Mouse (Mus musculus): ENCODE measurements around the gene Mmd2. TPM values are rescaled to one million over a fixed set of nuclear protein-coding genes. Genes with fewer than 3 reads are reported as not detected.

Gene Mmd2
- polyA plus RNA-seq, 1 experiment, result not detected

GRCm38 (mm10) chr5:142623080-142623479, 14.5 kb upstream of the Mmd2 start:
- H3K4me2 ChIP-seq (ENCODE audit: low read depth), result no peak overlapping the region
- no peak overlapping the region for H3K4me3 ChIP-seq
- TF ChIP-seq MYOD1 (IDR thresholded peaks at IDR 0.05; ENCODE audit: control insufficient read depth in 1 of 3, insufficient read length in 2 of 3, low read depth in 2 of 3) (no peak), POLR2A (IDR thresholded peaks at IDR 0.05; ENCODE audit: insufficient read length, low read depth) (no peak), SRF (IDR thresholded peaks at IDR 0.05; ENCODE audit: control insufficient read depth, insufficient read length, low read depth) (no peak), CEBPB (IDR thresholded peaks at IDR 0.05; ENCODE audit: insufficient read depth, poor library complexity, severe bottlenecking) (no peak), E2F4 (IDR thresholded peaks at IDR 0.05; ENCODE audit: insufficient read depth) (no peak), TCF12 (IDR thresholded peaks at IDR 0.05; ENCODE audit: insufficient read depth, poor library complexity, severe bottlenecking) (no peak), MYOG (IDR thresholded peaks at IDR 0.05; ENCODE audit: control insufficient read depth in 1 of 3, insufficient read depth in 1 of 3, insufficient read length in 2 of 3, low read depth in 2 of 3) (no peak), MAX (IDR thresholded peaks at IDR 0.05; ENCODE audit: low read depth) (no peak), USF1 (IDR thresholded peaks at IDR 0.05; ENCODE audit: low read depth) (no peak), REST (IDR thresholded peaks at IDR 0.05; ENCODE audit: insufficient read depth, insufficient read length) (no peak), POLR2AphosphoS2 (IDR thresholded peaks at IDR 0.05; ENCODE audit: insufficient read length, low read depth) (no peak), TCF3 (IDR thresholded peaks at IDR 0.05; ENCODE audit: insufficient read length, low read depth) (no peak)
- H3ac ChIP-seq (ENCODE audit: control insufficient read depth, insufficient read length), result no peak overlapping the region
- H3K36me3 ChIP-seq (ENCODE audit: control insufficient read depth, insufficient read depth), result no peaks in the 10 kb centered on the region
- H3K79me2 ChIP-seq (ENCODE audit: control insufficient read depth, insufficient read depth), result no peaks in the 10 kb centered on the region
- H3K27me3 ChIP-seq (ENCODE audit: control insufficient read depth, insufficient read depth, insufficient read length), result peaks cover 20% of the 10 kb centered on the region

- Histone ChIP-seq H3K27me3 (ENCODE audit: control insufficient read depth, insufficient read depth, insufficient read length) (peaks cover 24% of the 10 kb centered on the region), H3ac (ENCODE audit: control insufficient read depth, insufficient read length) (no peak overlapping the region), H3K36me3 (ENCODE audit: control insufficient read depth, insufficient read depth) (no peaks in the 10 kb centered on the region), H3K4me3 (no peak overlapping the region), H3K79me2 (ENCODE audit: control insufficient read depth, insufficient read depth) (no peaks in the 10 kb centered on the region), H3K4me2 (ENCODE audit: low read depth) (no peak overlapping the region)
- TF ChIP-seq MYOD1 (IDR thresholded peaks at IDR 0.05; ENCODE audit: control insufficient read depth in 1 of 3, insufficient read length in 2 of 3, low read depth in 2 of 3) (no peak), POLR2A (IDR thresholded peaks at IDR 0.05; ENCODE audit: insufficient read length, low read depth) (no peak), MAX (IDR thresholded peaks at IDR 0.05; ENCODE audit: low read depth) (no peak), TCF12 (IDR thresholded peaks at IDR 0.05; ENCODE audit: insufficient read depth, poor library complexity, severe bottlenecking) (no peak)
Measured at GRCm38 (mm10) chr5:142622134-142622533, 13.5 kb upstream of the Mmd2 start.

GRCm38 (mm10) chr5:142621421-142621820, 12.8 kb upstream of the Mmd2 start:
- TF ChIP-seq MYOG (IDR thresholded peaks at IDR 0.05; ENCODE audit: control insufficient read depth in 1 of 3, insufficient read depth in 1 of 3, insufficient read length in 2 of 3, low read depth in 2 of 3) (no peak), POLR2AphosphoS2 (IDR thresholded peaks at IDR 0.05; ENCODE audit: insufficient read length, low read depth) (no peak), CEBPB (IDR thresholded peaks at IDR 0.05; ENCODE audit: insufficient read depth, poor library complexity, severe bottlenecking) (no peak), MYOD1 (IDR thresholded peaks at IDR 0.05; ENCODE audit: control insufficient read depth in 1 of 3, insufficient read length in 2 of 3, low read depth in 2 of 3) (no peak), TCF12 (IDR thresholded peaks at IDR 0.05; ENCODE audit: insufficient read depth, poor library complexity, severe bottlenecking) (no peak), POLR2A (IDR thresholded peaks at IDR 0.05; ENCODE audit: insufficient read length, low read depth) (no peak), SRF (IDR thresholded peaks at IDR 0.05; ENCODE audit: control insufficient read depth, insufficient read length, low read depth) (no peak), E2F4 (IDR thresholded peaks at IDR 0.05; ENCODE audit: insufficient read depth) (no peak), REST (IDR thresholded peaks at IDR 0.05; ENCODE audit: insufficient read depth, insufficient read length) (no peak), USF1 (IDR thresholded peaks at IDR 0.05; ENCODE audit: low read depth) (no peak)
- Histone ChIP-seq H3ac (ENCODE audit: control insufficient read depth, insufficient read length) (no peak overlapping the region), H3K36me3 (ENCODE audit: control insufficient read depth, insufficient read depth) (no peaks in the 10 kb centered on the region), H3K27me3 (ENCODE audit: control insufficient read depth, insufficient read depth, insufficient read length) (peaks cover 31% of the 10 kb centered on the region), H3K4me3 (no peak overlapping the region), H3K4me2 (ENCODE audit: low read depth) (no peak overlapping the region), H3K79me2 (ENCODE audit: control insufficient read depth, insufficient read depth) (no peaks in the 10 kb centered on the region)

- no peak overlapping the region for H3K4me2 ChIP-seq (ENCODE audit: low read depth)
- TF ChIP-seq MAX (IDR thresholded peaks at IDR 0.05; ENCODE audit: low read depth) (no peak), TCF3 (IDR thresholded peaks at IDR 0.05; ENCODE audit: insufficient read length, low read depth) (no peak), USF1 (IDR thresholded peaks at IDR 0.05; ENCODE audit: low read depth) (no peak), POLR2A (IDR thresholded peaks at IDR 0.05; ENCODE audit: insufficient read length, low read depth) (no peak), E2F4 (IDR thresholded peaks at IDR 0.05; ENCODE audit: insufficient read depth) (no peak), TCF12 (IDR thresholded peaks at IDR 0.05; ENCODE audit: insufficient read depth, poor library complexity, severe bottlenecking) (no peak), POLR2AphosphoS2 (IDR thresholded peaks at IDR 0.05; ENCODE audit: insufficient read length, low read depth) (no peak), CEBPB (IDR thresholded peaks at IDR 0.05; ENCODE audit: insufficient read depth, poor library complexity, severe bottlenecking) (no peak), MYOG (IDR thresholded peaks at IDR 0.05; ENCODE audit: control insufficient read depth in 1 of 3, insufficient read depth in 1 of 3, insufficient read length in 2 of 3, low read depth in 2 of 3) (no peak), SRF (IDR thresholded peaks at IDR 0.05; ENCODE audit: control insufficient read depth, insufficient read length, low read depth) (no peak), MYOD1 (IDR thresholded peaks at IDR 0.05; ENCODE audit: control insufficient read depth in 1 of 3, insufficient read length in 2 of 3, low read depth in 2 of 3) (no peak), REST (IDR thresholded peaks at IDR 0.05; ENCODE audit: insufficient read depth, insufficient read length) (no peak)
- no peaks in the 10 kb centered on the region for H3K36me3 ChIP-seq (ENCODE audit: control insufficient read depth, insufficient read depth)
- no peaks in the 10 kb centered on the region for H3K79me2 ChIP-seq (ENCODE audit: control insufficient read depth, insufficient read depth)
- no peak overlapping the region for H3K4me3 ChIP-seq
- H3K27me3 ChIP-seq (ENCODE audit: control insufficient read depth, insufficient read depth, insufficient read length), result peaks cover 41% of the 10 kb centered on the region
- no peak overlapping the region for H3ac ChIP-seq (ENCODE audit: control insufficient read depth, insufficient read length)
Measured at GRCm38 (mm10) chr5:142619866-142620265, 11.3 kb upstream of the Mmd2 start.

GRCm38 (mm10) chr5:142616326-142616725, 7.7 kb upstream of the Mmd2 start:
- no peaks in the 10 kb centered on the region for H3K79me2 ChIP-seq (ENCODE audit: control insufficient read depth, insufficient read depth)
- H3K27me3 ChIP-seq (ENCODE audit: control insufficient read depth, insufficient read depth, insufficient read length), result peaks cover 45% of the 10 kb centered on the region
- no peaks in the 10 kb centered on the region for H3K36me3 ChIP-seq (ENCODE audit: control insufficient read depth, insufficient read depth)
- no peak overlapping the region for H3K4me3 ChIP-seq
- H3K4me2 ChIP-seq (ENCODE audit: low read depth), result no peak overlapping the region
- H3ac ChIP-seq (ENCODE audit: control insufficient read depth, insufficient read length), result no peak overlapping the region
- no peak for TF ChIP-seq CEBPB (IDR thresholded peaks at IDR 0.05; ENCODE audit: insufficient read depth, poor library complexity, severe bottlenecking)
- TF ChIP-seq MAX (IDR thresholded peaks at IDR 0.05; ENCODE audit: low read depth), result no peak
- TF ChIP-seq USF1 (IDR thresholded peaks at IDR 0.05; ENCODE audit: low read depth), result no peak
- TF ChIP-seq POLR2A (IDR thresholded peaks at IDR 0.05; ENCODE audit: insufficient read length, low read depth), result no peak
- no peak for TF ChIP-seq TCF3 (IDR thresholded peaks at IDR 0.05; ENCODE audit: insufficient read length, low read depth)
- TF ChIP-seq REST (IDR thresholded peaks at IDR 0.05; ENCODE audit: insufficient read depth, insufficient read length), result no peak
